Mouse (Mus musculus): Measurements from ENCODE around the gene Vti1a. TPM values are rescaled to one million over a fixed set of nuclear protein-coding genes. Genes with fewer than 3 reads are reported as not detected.

Vti1a gene
- polyA plus RNA-seq, 1 experiment from 2014 or later, result 32.7 TPM

- Histone ChIP-seq H3K27ac (replicated peaks) (no peak overlapping the region), H3K9me3 (replicated peaks) (no peaks in the 10 kb centered on the region), H3K27me3 (ENCODE audit: low read depth, poor library complexity, severe bottlenecking) (no peaks in the 10 kb centered on the region), H3K4me3 (no peak overlapping the region), H3K4me1 (peaks cover 9% of the 10 kb centered on the region; the same call in 1 of the 2 replicates), H3K36me3 (no peaks in the 10 kb centered on the region)
- 81% methylated on average over 9 of the region's 9 CpGs for WGBS
- DNase-seq (ENCODE audit: low spot score), result no peak
Observed at GRCm38 (mm10) chr19:55523340-55523739, 207.2 kb downstream of the Vti1a start.

- H3K27me3 ChIP-seq (ENCODE audit: low read depth, poor library complexity, severe bottlenecking), result no peaks in the 10 kb centered on the region
- H3K4me1 ChIP-seq, result peaks cover 9% of the 10 kb centered on the region; the same call in 1 of the 2 replicates
- H3K4me3 ChIP-seq, result no peak overlapping the region
- 93% methylated on average over 7 of the region's 7 CpGs for WGBS
- no peaks in the 10 kb centered on the region for H3K9me3 ChIP-seq (replicated peaks)
- no peaks in the 10 kb centered on the region for H3K36me3 ChIP-seq
- no peak for DNase-seq (ENCODE audit: low spot score)
- H3K27ac ChIP-seq (replicated peaks), result no peak overlapping the region
Observed at GRCm38 (mm10) chr19:55524385-55524784, 208.3 kb downstream of the Vti1a start.

- H3K27me3 ChIP-seq (ENCODE audit: low read depth, poor library complexity, severe bottlenecking), result no peaks in the 10 kb centered on the region
- H3K4me3 ChIP-seq, result no peak overlapping the region
- no peak for DNase-seq (ENCODE audit: low spot score)
- 75% methylated on average over 3 of the region's 3 CpGs for WGBS
- no peak overlapping the region for H3K27ac ChIP-seq (replicated peaks)
- no peaks in the 10 kb centered on the region for H3K9me3 ChIP-seq (replicated peaks)
- H3K36me3 ChIP-seq, result no peaks in the 10 kb centered on the region
- H3K4me1 ChIP-seq, result peaks cover 9% of the 10 kb centered on the region; the same call in 1 of the 2 replicates
Observed at GRCm38 (mm10) chr19:55525056-55525455, 209.0 kb downstream of the Vti1a start.

GRCm38 (mm10) chr19:55526717-55527235, 210.7 kb downstream of the Vti1a start:
- H3K27me3 ChIP-seq (ENCODE audit: low read depth, poor library complexity, severe bottlenecking), result no peaks in the 10 kb centered on the region
- H3K4me1 ChIP-seq, result peaks cover 4% of the 10 kb centered on the region; the same call in 1 of the 2 replicates
- no peaks in the 10 kb centered on the region for H3K36me3 ChIP-seq
- 52% methylated on average over 2 of the region's 2 CpGs for WGBS
- no peak for DNase-seq (ENCODE audit: low spot score)
- no peak overlapping the region for H3K27ac ChIP-seq (replicated peaks)
- H3K9me3 ChIP-seq (replicated peaks), result no peaks in the 10 kb centered on the region
- H3K4me3 ChIP-seq, result no peak overlapping the region

GRCm38 (mm10) chr19:55530041-55530440, 213.9 kb downstream of the Vti1a start:
- H3K36me3 ChIP-seq, result no peaks in the 10 kb centered on the region

GRCm38 (mm10) chr19:55532681-55533080, 216.6 kb downstream of the Vti1a start:
- H3K36me3 ChIP-seq, result no peaks in the 10 kb centered on the region
- no peaks in the 10 kb centered on the region for H3K4me1 ChIP-seq
- no peak for DNase-seq (ENCODE audit: low spot score)
- H3K4me3 ChIP-seq, result no peak overlapping the region
- no peak overlapping the region for H3K27ac ChIP-seq (replicated peaks)
- H3K9me3 ChIP-seq (replicated peaks), result no peaks in the 10 kb centered on the region
- H3K27me3 ChIP-seq (ENCODE audit: low read depth, poor library complexity, severe bottlenecking), result no peaks in the 10 kb centered on the region
- WGBS, result 92% methylated on average over 3 of the region's 3 CpGs

More at GRCm38 (mm10) chr19:55530041-55530440, 213.9 kb downstream of the Vti1a start:
- no peaks in the 10 kb centered on the region for H3K27me3 ChIP-seq (ENCODE audit: low read depth, poor library complexity, severe bottlenecking)
- 85% methylated on average over 3 of the region's 3 CpGs for WGBS
- no peak overlapping the region for H3K27ac ChIP-seq (replicated peaks)
- no peak for DNase-seq (ENCODE audit: low spot score)
- H3K4me1 ChIP-seq, result peaks cover 4% of the 10 kb centered on the region; the same call in 1 of the 2 replicates
- H3K4me3 ChIP-seq, result no peak overlapping the region
- no peaks in the 10 kb centered on the region for H3K9me3 ChIP-seq (replicated peaks)

- DNase-seq (ENCODE audit: low spot score), result no peak
- Histone ChIP-seq H3K4me1 (no peaks in the 10 kb centered on the region), H3K27ac (replicated peaks) (no peak overlapping the region), H3K9me3 (replicated peaks) (no peaks in the 10 kb centered on the region), H3K27me3 (ENCODE audit: low read depth, poor library complexity, severe bottlenecking) (no peaks in the 10 kb centered on the region), H3K4me3 (no peak overlapping the region), H3K36me3 (no peaks in the 10 kb centered on the region; the same call in 1 of the 2 replicates)
- 85% methylated on average over 7 of the region's 7 CpGs for WGBS
Observed at GRCm38 (mm10) chr19:55536273-55536937, 220.3 kb downstream of the Vti1a start.

GRCm38 (mm10) chr19:55537691-55538090, 221.6 kb downstream of the Vti1a start:
- no peaks in the 10 kb centered on the region for H3K4me1 ChIP-seq
- peaks cover 5% of the 10 kb centered on the region; the same call in 1 of the 2 replicates for H3K27me3 ChIP-seq (ENCODE audit: low read depth, poor library complexity, severe bottlenecking)
- no peak overlapping the region for H3K4me3 ChIP-seq
- no peaks in the 10 kb centered on the region for H3K9me3 ChIP-seq (replicated peaks)
- no peak overlapping the region for H3K27ac ChIP-seq (replicated peaks)
- 24% methylated on average over 6 of the region's 6 CpGs for WGBS
- DNase-seq (ENCODE audit: low spot score), result peak; percentile 40
- H3K36me3 ChIP-seq, result no peaks in the 10 kb centered on the region; the same call in 1 of the 2 replicates

GRCm38 (mm10) chr19:55541641-55542040, 225.5 kb downstream of the Vti1a start:
- no peak overlapping the region for H3K27ac ChIP-seq (replicated peaks)
- peaks cover 9% of the 10 kb centered on the region; the same call in 1 of the 2 replicates for H3K27me3 ChIP-seq (ENCODE audit: low read depth, poor library complexity, severe bottlenecking)
- H3K9me3 ChIP-seq (replicated peaks), result no peaks in the 10 kb centered on the region
- H3K4me3 ChIP-seq, result no peak overlapping the region
- 81% methylated on average over 5 of the region's 5 CpGs for WGBS
- H3K4me1 ChIP-seq, result peaks cover 6% of the 10 kb centered on the region; the same call in 1 of the 2 replicates
- H3K36me3 ChIP-seq, result no peaks in the 10 kb centered on the region; the same call in 1 of the 2 replicates
- no peak for DNase-seq (ENCODE audit: low spot score)

GRCm38 (mm10) chr19:55542461-55542860, 226.4 kb downstream of the Vti1a start:
- H3K4me1 ChIP-seq, result peaks cover 6% of the 10 kb centered on the region; the same call in 1 of the 2 replicates
- no peak overlapping the region for H3K4me3 ChIP-seq
- no peak overlapping the region for H3K27ac ChIP-seq (replicated peaks)
- 90% methylated on average over 6 of the region's 6 CpGs for WGBS
- no peaks in the 10 kb centered on the region; the same call in 1 of the 2 replicates for H3K36me3 ChIP-seq
- H3K9me3 ChIP-seq (replicated peaks), result no peaks in the 10 kb centered on the region
- no peak for DNase-seq (ENCODE audit: low spot score)
- peaks cover 12% of the 10 kb centered on the region; the same call in 1 of the 2 replicates for H3K27me3 ChIP-seq (ENCODE audit: low read depth, poor library complexity, severe bottlenecking)

GRCm38 (mm10) chr19:55543188-55543587, 227.1 kb downstream of the Vti1a start:
- peaks cover 6% of the 10 kb centered on the region; the same call in 1 of the 2 replicates for H3K4me1 ChIP-seq
- H3K36me3 ChIP-seq, result no peaks in the 10 kb centered on the region; the same call in 1 of the 2 replicates
- WGBS, result 91% methylated on average over 9 of the region's 9 CpGs
- no peaks in the 10 kb centered on the region for H3K9me3 ChIP-seq (replicated peaks)
- no peak overlapping the region for H3K4me3 ChIP-seq
- H3K27ac ChIP-seq (replicated peaks), result no peak overlapping the region
- peaks cover 19% of the 10 kb centered on the region; the same call in 1 of the 2 replicates for H3K27me3 ChIP-seq (ENCODE audit: low read depth, poor library complexity, severe bottlenecking)
- DNase-seq (ENCODE audit: low spot score), result no peak

- Histone ChIP-seq H3K36me3 (no peaks in the 10 kb centered on the region), H3K4me1 (peaks cover 6% of the 10 kb centered on the region; the same call in 1 of the 2 replicates), H3K27me3 (ENCODE audit: low read depth, poor library complexity, severe bottlenecking) (peaks cover 32% of the 10 kb centered on the region; the same call in 1 of the 2 replicates), H3K9me3 (replicated peaks) (no peaks in the 10 kb centered on the region), H3K27ac (replicated peaks) (no peak overlapping the region), H3K4me3 (no peak overlapping the region)
- WGBS, result 82% methylated on average over 5 of the region's 5 CpGs
- no peak for DNase-seq (ENCODE audit: low spot score)
Observed at GRCm38 (mm10) chr19:55544498-55544897, 228.4 kb downstream of the Vti1a start.

- Histone ChIP-seq H3K36me3 (no peaks in the 10 kb centered on the region), H3K4me3 (no peak overlapping the region), H3K9me3 (replicated peaks) (no peaks in the 10 kb centered on the region), H3K27me3 (ENCODE audit: low read depth, poor library complexity, severe bottlenecking) (peaks cover 39% of the 10 kb centered on the region; the same call in 1 of the 2 replicates), H3K4me1 (peaks cover 11% of the 10 kb centered on the region; the same call in 1 of the 2 replicates), H3K27ac (replicated peaks) (no peak overlapping the region)
- WGBS, result 29% methylated on average over 9 of the region's 9 CpGs
- DNase-seq (ENCODE audit: low spot score), result peak; percentile 79
Observed at GRCm38 (mm10) chr19:55545529-55545928, 229.4 kb downstream of the Vti1a start.

All from midbrain, embryonic 10.5 days (tissue).